Mouse (Mus musculus) hindbrain, embryonic 10.5 days (tissue): ENCODE data around the gene Nkapd1. TPM values are rescaled to one million over a fixed set of nuclear protein-coding genes. Genes with fewer than 3 reads are reported as not detected.

ENCODE experiments used
- DNase-seq: peaks from one replicate; pipeline ENCODE4 v3.0.0-alpha.2; 2017; ENCODE audit warnings: low spot score
- H3K27ac ChIP-seq: fragments of 300-500 bp; sonication (generic); 2 replicates; pipeline ENCODE4 v1.5.1; 2016; ENCODE audit warnings: mild to moderate bottlenecking, moderate library complexity
- H3K27me3 ChIP-seq: fragments of 300-500 bp; sonication (generic); 2 replicates; pipeline ENCODE4 v1.6.1; 2016; ENCODE audit warnings: mild to moderate bottlenecking; ENCODE audit not compliant: poor library complexity, insufficient read depth, severe bottlenecking
- H3K36me3 ChIP-seq: fragments of 300-500 bp; sonication (generic); 2 replicates; pipeline ENCODE4 v1.6.1; 2016; ENCODE audit warnings: mild to moderate bottlenecking, moderate library complexity
- H3K4me1 ChIP-seq: fragments of 300-500 bp; sonication (generic); replicated peaks from 2 replicates; pipeline ENCODE4 v1.6.1; 2016; ENCODE audit warnings: mild to moderate bottlenecking
- H3K4me3 ChIP-seq: fragments of 300-500 bp; sonication (generic); 2 replicates; pipeline ENCODE4 v1.5.1; 2016; ENCODE audit warnings: mild to moderate bottlenecking, moderate library complexity
- H3K9me3 ChIP-seq: fragments of 300-500 bp; sonication (generic); 2 replicates; pipeline ENCODE4 v1.6.1; 2016; ENCODE audit warnings: mild to moderate bottlenecking, moderate library complexity
- whole genome bisulfite sequencing: fragments of 180-500 bp; shearing (Covaris S2); methylation state at CpG from one replicate; pipeline ENCODE4 v1.1.7; 2016; 5-methylcytosine and 5-hydroxymethylcytosine counted together
- polyA plus RNA-seq: library from polyadenylated mRNA; unstranded; fragments of >200 nt; fragmentation: Nextera tagmentation; extraction: Ambion mirVana; gene quantifications from 2 replicates; pipeline ENCODE4 v1.2.1, GENCODE M21; 2016

The Nkapd1 gene
- 19.0 and 21.4 TPM in 2 replicates for polyA plus RNA-seq

DNA sequence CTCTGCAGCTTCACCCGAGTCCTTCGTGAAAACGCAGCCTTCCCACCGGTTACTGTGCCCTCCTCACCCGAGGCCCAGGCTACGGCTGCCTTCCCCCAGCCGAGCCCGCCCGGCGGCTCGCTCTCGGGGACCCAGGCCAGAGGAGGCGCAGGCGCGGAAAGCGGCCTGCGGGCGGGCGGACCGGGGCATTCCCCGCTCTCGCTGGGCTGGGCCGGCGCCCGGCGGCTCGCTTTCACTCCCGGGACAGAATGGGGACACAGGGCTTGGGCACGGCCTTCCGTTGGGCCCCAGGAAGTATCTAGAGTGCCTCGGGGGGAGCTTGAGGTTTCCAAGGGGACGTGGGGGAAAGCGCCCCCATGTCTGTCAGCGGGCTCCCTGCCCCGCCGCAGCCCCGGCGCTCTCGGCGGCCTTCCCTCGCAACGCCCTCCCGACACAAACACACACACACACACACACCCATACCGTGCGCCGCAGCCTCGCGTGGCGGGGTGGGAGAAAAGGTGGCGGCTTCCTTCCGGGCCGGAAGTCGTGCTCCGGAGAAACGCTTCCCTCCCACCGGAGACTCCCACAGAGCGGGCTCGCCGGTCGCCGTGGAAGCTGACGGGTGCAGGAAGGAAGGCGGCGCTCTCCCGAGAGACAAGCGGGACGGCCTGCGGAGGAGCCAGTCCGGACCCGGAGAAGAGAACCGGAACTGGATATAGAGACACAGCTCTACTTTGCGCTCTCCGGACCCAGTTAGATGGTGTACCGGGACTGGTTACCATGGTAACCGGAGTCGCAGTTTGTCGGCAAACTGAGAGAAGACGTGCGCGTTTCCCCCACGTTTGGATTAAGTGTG is at the start of gene Nkapd1, which contains the start of gene Pih1d2:
Gene Nkapd1, minus strand, starts transcription at position 699 of the 838 bp plus-strand sequence.
Gene Pih1d2, plus strand, starts transcription at position 556 of the 838 bp plus-strand sequence.
- peaks cover 34% of the 10 kb centered on the region for H3K36me3 ChIP-seq
- H3K4me1 ChIP-seq: peaks cover 19% of the 10 kb centered on the region
- no peaks in the 10 kb centered on the region for H3K9me3 ChIP-seq
- peak within 1 kb of the TSS; percentile 97 for H3K27ac ChIP-seq
- no peaks in the 10 kb centered on the region for H3K27me3 ChIP-seq
- DNase-seq: peak; percentile 88
- peak within 1 kb of the TSS; percentile 84 for H3K4me3 ChIP-seq
- WGBS: under 1% methylated on average over 81 of the region's 81 CpGs

DNA sequence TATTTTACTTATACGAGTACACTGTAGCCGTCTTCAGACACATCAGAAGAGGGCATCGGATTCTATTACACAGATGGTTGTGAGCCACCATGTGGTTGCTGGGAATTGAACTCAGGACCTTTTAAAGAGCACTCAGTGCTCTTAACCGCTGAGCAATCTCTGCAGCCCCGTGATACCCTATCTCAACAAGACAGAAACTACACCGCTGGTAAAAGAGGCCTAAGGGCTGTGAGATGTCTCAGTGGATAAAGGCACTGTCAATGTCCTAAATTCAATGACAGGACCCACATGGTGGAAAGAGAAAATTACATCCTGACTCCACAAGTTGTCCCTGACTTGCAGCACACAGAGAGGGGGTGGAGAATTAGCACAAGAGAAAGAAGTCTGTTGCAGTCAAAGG is 49.2 kb upstream of the Nkapd1 start:
- H3K27ac ChIP-seq: no peak overlapping the region
- no peaks in the 10 kb centered on the region for H3K9me3 ChIP-seq
- H3K36me3 ChIP-seq: peaks cover 53% of the 10 kb centered on the region
- no peak overlapping the region for H3K4me3 ChIP-seq
- no peak for DNase-seq
- WGBS: 88% methylated on average over 6 of the region's 6 CpGs
- no peaks in the 10 kb centered on the region for H3K27me3 ChIP-seq
- H3K4me1 ChIP-seq: no peaks in the 10 kb centered on the region

DNA sequence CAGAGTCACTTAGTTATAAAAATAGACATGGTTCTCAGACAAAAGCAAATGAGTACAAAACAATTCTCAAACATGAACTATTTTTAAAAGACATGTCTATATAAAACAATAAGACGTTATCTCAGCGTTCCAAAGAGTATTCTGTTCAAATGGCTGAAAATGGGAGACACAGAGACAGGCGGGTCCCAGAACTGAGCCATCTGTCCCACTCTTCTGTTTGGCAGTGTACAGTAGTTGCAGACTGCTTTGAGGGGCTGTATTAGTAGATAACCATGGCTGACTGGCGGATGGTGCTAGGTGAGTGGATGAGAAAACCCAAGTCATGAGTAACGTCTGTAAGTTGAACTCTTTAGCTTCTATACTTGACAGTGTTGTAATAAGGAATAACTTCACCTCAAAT is 47.6 kb upstream of the Nkapd1 start:
- WGBS: 90% methylated on average over 5 of the region's 5 CpGs
- Histone ChIP-seq H3K27ac (no peak overlapping the region), H3K27me3 (no peaks in the 10 kb centered on the region)

DNA sequence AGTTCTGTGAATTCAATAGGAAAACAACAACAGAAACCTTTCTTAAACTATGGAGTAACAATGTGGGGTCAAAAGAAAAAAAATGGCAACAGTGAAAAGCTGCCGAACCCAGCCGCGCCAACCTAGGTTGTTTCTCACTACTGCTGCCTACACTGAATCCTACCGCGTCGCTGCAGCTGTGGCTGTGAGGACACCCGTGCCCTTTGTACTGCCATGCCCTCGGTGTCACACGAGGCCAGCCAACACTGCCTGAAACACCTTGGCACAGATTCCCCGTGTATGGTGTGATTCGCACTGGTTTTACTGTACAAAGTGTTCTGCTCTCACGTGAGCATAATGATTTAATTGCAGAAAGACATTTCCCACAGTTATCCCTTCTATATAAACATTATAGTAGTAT is 43.2 kb upstream of the Nkapd1 start:
- Histone ChIP-seq H3K27ac (no peak overlapping the region), H3K36me3 (peaks cover 31% of the 10 kb centered on the region), H3K4me3 (peak overlapping the region; percentile 96), H3K9me3 (no peaks in the 10 kb centered on the region), H3K27me3 (no peaks in the 10 kb centered on the region), H3K4me1 (peaks cover 18% of the 10 kb centered on the region)
- peak; percentile 30 for DNase-seq
- WGBS: 24% methylated on average over 12 of the region's 12 CpGs

More for the DNA sequence above, 47.6 kb upstream of the Nkapd1 start:
- H3K9me3 ChIP-seq: no peaks in the 10 kb centered on the region
- DNase-seq: no peak
- H3K36me3 ChIP-seq: peaks cover 53% of the 10 kb centered on the region
- peaks cover 8% of the 10 kb centered on the region for H3K4me1 ChIP-seq
- H3K4me3 ChIP-seq: no peak overlapping the region

DNA sequence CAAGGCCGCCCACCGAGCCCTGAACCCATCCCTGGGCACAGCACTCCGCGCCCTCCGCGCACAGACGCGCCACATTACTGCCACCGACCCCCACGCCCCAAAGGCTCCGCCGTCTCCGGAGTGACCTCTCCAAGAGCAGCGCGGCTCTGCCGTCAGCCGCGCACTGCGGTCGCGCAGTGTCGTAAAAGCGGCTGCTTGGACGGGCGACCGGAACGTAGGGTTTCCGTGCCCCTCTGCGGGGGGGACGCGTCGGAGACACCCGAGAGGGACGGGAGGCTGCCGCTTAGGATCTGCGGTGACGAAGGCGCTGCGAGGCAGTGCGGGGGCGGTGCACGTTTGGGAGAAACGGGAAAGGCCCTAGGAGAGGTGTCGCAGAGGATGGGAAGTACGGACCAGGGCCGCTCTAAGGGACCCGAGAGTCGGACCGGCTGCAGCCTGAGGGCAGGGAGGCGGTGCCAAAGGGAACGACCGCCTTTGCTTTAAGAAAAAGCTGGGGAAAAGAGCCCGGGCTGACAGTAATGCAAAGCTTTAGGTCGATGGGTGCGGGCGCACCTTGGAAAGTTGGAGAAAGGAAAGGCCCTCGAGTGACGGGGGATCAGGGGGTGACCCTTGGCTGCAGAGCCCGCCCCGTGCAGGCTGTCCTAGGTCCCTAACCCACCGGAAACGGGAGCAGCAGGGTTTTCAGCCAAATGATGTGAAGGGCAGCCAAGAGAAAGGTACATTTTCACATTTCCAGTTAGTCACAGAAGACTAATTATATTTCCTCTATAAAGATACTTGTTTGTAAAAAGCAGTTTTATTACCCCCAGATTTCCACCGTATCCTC is 42.3 kb upstream of the Nkapd1 start, which contains the start of gene Dlat:
Gene Dlat, minus strand, starts transcription at position 389 of the 826 bp plus-strand sequence.
- WGBS: under 1% methylated on average over 63 of the region's 63 CpGs
- H3K27ac ChIP-seq: peak within 1 kb of the TSS; percentile 95
- no peaks in the 10 kb centered on the region for H3K27me3 ChIP-seq
- H3K9me3 ChIP-seq: no peaks in the 10 kb centered on the region
- H3K4me1 ChIP-seq: peaks cover 18% of the 10 kb centered on the region
- DNase-seq: peak; percentile 91
- peaks cover 33% of the 10 kb centered on the region for H3K36me3 ChIP-seq
- H3K4me3 ChIP-seq: peak within 1 kb of the TSS; percentile 96

DNA sequence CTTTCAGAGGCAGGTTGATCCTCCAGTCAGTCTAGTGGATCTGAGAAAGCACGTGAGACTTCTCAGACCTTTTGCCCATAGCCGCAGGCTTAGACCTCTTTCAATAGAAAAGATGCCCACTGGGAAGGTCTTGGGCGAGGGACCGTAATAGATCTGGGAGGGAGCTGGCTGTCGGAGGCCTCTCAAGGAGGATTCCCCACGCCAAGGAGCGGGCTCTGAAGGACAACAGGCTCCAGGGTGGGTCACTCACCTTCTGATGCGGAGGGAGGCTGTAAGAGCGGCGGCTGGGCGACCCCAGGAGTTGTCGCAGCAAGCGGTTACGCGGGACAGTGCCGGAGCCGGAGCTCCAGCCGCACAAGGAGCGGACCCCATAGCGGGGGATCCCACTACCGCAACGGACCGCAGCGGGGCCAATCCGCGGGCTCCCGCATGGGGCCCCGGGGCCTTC is 41.7 kb upstream of the Nkapd1 start:
- Histone ChIP-seq H3K9me3 (no peaks in the 10 kb centered on the region), H3K36me3 (peaks cover 39% of the 10 kb centered on the region), H3K27ac (peak overlapping the region; percentile 95), H3K4me1 (peaks cover 18% of the 10 kb centered on the region), H3K4me3 (peak overlapping the region; percentile 96), H3K27me3 (no peaks in the 10 kb centered on the region)
- no peak for DNase-seq
- 0% methylated on average over 28 of the region's 28 CpGs for WGBS

DNA sequence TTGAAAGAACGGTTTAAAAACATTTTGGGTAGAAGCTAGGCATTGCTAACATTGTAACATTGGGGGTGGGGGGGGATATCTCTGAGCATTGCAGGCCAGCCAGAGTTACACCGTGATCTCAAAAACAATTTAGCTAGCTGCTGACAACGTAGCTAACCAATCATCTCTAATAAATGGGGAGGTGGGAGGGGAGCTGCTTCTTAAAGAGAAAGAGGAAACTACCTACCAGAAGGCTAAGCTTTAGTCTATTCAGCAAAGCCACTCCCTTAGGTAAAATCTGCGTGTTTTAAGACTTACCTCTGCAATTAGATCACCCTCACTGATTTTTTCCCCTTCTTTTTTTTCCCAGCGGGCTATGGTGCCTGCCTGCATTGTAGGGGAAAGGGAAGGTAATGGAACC is 41.1 kb upstream of the Nkapd1 start:
- Histone ChIP-seq H3K4me3 (peak overlapping the region; percentile 96), H3K36me3 (peaks cover 40% of the 10 kb centered on the region), H3K9me3 (no peaks in the 10 kb centered on the region), H3K27ac (peak overlapping the region; percentile 95), H3K4me1 (peaks cover 18% of the 10 kb centered on the region), H3K27me3 (no peaks in the 10 kb centered on the region)
- no peak for DNase-seq
- 38% methylated on average over 5 of the region's 5 CpGs for WGBS

DNA sequence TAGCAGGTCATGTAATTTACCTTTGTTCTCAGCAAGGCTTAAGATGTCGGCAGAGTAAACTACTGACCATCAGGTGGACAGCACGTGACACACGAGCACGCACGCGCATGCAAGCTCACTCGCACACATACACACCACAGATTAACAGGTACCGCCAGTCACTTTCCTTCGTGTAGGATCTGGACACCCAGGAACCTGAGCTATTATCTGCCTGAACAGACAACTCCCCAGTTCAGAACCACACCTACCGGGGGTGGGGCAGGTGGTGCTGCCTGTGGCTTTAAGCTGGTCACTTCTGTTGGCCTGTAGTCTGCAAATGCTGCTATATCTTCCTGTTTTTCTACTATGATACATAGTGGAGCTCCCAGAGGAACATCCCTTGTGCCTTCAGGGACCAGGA is 33.2 kb upstream of the Nkapd1 start:
- H3K4me3 ChIP-seq: no peak overlapping the region
- no peak overlapping the region for H3K27ac ChIP-seq
- H3K36me3 ChIP-seq: peaks cover 97% of the 10 kb centered on the region
- no peak for DNase-seq
- no peaks in the 10 kb centered on the region for H3K27me3 ChIP-seq
- WGBS: 97% methylated on average over 10 of the region's 10 CpGs
- no peaks in the 10 kb centered on the region for H3K9me3 ChIP-seq
- H3K4me1 ChIP-seq: no peaks in the 10 kb centered on the region

DNA sequence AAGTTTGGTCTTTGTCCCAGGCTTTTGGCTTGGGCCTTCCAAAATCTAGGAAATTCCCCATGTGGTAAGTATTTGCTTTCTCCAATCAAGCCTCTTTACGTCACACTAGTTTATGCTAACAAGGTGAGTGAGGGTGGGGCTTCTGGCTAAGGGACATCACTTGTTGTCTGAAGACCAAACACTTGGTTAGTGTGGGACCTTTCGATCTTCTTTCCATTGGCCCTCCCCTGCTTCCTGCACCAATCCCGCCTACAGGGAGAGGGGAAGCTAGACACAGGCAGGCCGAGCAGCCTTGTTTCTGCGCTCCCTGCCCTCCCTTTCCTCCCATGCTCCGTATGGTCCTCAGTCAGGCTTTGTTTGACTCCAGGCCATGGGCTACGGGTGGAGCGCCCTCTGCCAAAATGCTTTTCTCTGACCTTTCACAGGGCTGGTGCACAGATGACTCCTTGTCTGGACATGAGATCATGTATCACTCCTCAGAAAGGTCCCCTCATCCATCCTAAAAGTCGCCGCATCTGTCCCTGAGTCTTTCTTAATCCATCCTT is 29.6 kb upstream of the Nkapd1 start:
- Histone ChIP-seq H3K27me3 (no peaks in the 10 kb centered on the region), H3K27ac (no peak overlapping the region), H3K4me3 (no peak overlapping the region), H3K36me3 (peaks cover 95% of the 10 kb centered on the region), H3K4me1 (no peaks in the 10 kb centered on the region), H3K9me3 (no peaks in the 10 kb centered on the region)
- WGBS: 78% methylated on average over 10 of the region's 10 CpGs
- DNase-seq: no peak

DNA sequence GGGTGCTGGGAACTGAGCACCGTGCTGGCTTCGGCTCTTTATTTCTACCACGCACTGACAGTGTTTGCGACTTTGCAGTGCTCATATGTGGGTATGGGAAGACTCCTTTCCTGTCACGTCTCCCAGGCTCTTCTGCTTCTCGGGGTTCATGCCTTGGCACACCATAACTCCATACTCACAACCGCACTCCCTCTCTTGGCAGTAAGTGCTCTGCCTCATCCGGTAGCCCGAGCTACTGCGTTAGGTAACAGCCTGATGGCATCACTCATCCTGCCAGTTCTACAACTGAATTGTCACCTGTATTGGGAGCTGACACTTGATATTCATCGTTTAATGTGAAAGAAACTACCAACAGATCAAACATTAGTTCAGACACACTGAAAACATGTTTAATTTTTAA is 17.0 kb upstream of the Nkapd1 start:
- 94% methylated on average over 11 of the region's 11 CpGs for WGBS
- no peaks in the 10 kb centered on the region for H3K4me1 ChIP-seq
- no peaks in the 10 kb centered on the region for H3K9me3 ChIP-seq
- H3K36me3 ChIP-seq: peaks cover 76% of the 10 kb centered on the region
- H3K4me3 ChIP-seq: no peak overlapping the region
- DNase-seq: no peak
- no peak overlapping the region for H3K27ac ChIP-seq
- no peaks in the 10 kb centered on the region for H3K27me3 ChIP-seq

DNA sequence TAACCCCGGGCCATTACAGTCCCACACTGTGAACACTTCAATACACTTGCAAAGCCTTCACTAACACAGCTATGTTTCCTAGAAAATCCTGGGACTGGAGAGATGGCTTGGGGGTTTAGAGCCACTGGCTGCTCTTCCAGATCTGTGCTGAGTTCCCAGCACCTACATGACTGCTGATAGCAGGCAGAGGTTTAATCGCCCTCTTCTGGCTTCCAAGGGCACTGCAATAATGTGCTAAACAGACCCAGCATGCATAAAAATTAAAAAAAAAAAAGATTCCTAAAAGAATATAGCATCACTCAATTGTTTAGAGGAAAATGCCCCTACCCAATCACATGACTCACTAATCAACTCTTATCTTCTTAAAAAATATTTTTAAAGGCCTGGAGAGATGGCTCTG is 15.8 kb upstream of the Nkapd1 start:
- no peak for DNase-seq
- peaks cover 64% of the 10 kb centered on the region for H3K36me3 ChIP-seq

DNA sequence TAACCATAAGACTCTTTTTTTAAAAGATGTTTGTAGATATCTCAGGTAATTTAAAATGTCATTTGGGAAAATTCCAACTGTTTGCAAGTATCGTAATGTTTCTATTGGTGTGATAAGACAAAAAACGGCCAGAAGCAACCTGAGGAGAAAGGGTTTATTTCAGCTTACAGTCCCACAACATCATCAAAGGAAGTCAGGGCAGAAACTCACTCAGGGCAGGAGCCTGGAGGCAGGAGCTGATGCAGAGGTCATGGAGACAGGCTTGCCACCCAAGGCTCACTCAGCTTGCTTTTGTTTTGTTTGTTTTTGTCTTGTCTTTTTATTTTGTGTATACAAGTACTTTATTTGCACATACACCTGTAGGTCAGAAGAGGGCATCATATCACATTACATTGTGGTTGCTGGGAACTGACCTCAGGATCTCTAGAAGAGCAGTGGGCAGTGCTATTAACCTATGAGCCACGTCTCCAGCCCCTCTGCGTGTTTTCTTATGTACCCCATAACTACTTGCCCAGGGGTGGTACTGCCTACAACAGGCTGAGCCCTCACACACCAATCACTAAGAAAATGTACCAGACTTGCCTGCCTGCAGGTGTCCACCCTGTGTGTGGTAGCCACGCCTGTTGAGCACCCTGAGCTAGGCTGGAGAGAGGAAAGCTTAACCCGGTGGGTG is 14.9 kb upstream of the Nkapd1 start:
- no peaks in the 10 kb centered on the region for H3K4me1 ChIP-seq
- no peaks in the 10 kb centered on the region for H3K9me3 ChIP-seq
- DNase-seq: no peak
- no peak overlapping the region for H3K4me3 ChIP-seq
- H3K27ac ChIP-seq: no peak overlapping the region
- peaks cover 55% of the 10 kb centered on the region for H3K36me3 ChIP-seq
- no peaks in the 10 kb centered on the region for H3K27me3 ChIP-seq
- 92% methylated on average over 6 of the region's 6 CpGs for WGBS

More for the DNA sequence above, 15.8 kb upstream of the Nkapd1 start:
- 67% methylated on average over 2 of the region's 2 CpGs for WGBS
- no peaks in the 10 kb centered on the region for H3K9me3 ChIP-seq
- H3K4me3 ChIP-seq: no peak overlapping the region
- H3K27me3 ChIP-seq: no peaks in the 10 kb centered on the region
- no peak overlapping the region for H3K27ac ChIP-seq
- no peaks in the 10 kb centered on the region for H3K4me1 ChIP-seq
